Mouse (Mus musculus) liver (tissue): Measurements from ENCODE around the gene Adam15.

Experiments
- DNase-seq: peaks from one replicate; pipeline ENCODE4 v3.0.0-alpha.2; 2020; ENCODE audit warnings: mixed read lengths

Gene Adam15

DNA sequence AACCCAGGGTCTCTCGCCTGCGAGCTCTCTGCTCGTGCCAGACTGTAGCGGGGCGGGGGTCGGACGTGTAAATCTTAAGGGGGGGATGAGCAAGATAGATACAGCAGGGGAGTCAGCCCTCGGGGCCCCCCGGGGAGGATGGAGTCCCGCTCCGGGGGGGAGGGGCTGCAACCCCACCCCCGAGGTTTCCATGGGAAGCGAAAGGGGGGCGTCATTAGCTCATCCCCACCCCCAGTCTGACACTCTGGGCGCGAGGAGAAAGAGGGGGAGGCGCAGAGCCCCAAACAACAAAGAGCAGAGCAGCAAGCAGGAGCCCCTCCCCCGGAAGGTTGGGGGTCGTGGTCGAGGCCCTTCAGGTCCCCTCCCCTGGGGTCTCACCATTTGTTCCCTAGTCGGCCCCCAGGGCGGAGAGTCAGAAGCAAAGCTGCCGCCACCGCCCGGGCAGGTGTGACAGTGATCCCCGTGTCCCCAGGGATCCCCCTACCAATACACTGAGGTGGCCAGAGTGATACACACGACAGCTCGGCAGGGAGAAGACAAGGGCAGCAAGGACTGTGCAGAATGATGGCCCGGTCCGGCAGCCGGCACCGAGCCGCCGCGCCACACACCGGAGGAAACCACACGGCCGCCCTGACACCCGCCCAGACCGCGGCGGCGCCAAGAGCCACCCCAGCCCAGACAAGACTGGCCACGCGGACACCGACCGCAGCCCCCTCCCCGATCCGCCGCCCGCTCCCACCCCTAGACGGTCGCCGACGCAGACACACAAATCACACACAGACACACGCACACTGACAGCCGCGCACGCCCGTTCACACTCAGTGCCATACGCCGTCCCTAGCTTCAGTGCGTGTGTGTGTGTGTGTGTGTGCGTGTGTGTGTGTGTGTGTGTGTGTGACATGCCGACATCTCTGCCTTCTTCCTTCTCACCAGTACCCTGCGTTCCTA, 28.3 kb downstream of the Adam15 start:
- DNase-seq = no peak

GRCm38 (mm10) chr3:89320581-89321182, 29.1 kb downstream of the Adam15 start:
- peak; percentile 38 for DNase-seq

DNA sequence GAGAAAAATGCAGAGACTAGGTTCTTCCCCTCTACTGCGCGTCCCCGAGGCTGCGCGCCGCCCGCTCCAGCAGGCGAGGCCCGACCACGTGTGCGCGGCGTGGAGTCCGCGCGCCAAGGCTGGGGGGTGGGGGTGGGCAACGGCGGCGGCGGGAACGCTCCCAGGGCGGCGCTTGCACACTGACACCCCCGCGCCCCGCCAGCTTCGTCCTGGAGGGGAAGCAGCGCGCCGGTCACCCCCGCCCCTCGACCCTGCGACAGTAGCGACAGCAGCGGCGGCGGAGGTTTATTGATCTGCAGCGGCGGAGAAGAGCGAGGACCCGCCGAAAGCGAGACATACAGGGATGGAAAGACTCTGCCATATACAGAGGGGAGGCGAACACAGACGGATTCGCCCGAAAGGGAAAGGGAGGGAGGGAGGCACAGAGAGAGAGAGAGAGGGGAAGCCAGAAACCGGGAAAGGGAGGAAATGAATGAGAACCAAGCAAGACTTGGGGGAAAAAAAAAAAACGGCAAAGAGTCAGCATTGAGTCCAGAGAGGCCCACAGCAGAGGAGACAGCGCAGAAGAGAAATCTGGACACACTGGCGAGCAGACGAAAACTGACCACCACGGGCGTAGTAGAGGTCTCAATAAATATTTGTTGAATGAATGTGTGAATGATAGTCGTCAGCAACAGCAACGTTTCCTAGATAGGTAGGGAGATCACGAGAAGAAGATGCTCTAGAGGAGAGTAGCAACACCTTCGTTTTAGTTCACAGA, 30.0 kb downstream of the Adam15 start:
- DNase-seq = no peak

- DNase-seq = no peak
Observed at GRCm38 (mm10) chr3:89318971-89319590, 30.7 kb downstream of the Adam15 start.

DNA sequence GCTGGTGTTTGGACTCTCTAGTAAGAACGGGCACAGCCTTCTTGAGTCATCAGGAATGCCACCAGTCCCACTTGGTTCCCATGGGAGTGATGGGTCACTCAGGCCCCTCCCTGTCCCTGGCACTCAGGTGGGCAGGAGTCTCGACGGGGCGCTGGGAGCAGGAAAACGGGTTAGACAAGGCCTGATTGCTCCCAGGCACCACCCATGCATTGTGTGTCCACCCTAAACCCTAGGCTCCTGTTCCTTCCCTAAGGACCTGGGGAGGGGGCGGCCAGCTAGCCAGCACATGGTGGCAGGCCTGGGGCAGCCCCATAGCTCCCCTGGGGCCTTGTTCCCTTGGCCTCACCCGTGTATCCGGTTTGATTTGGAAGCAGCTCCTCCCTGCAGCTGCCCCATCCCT, 31.5 kb downstream of the Adam15 start:
- DNase-seq = no peak

- no peak for DNase-seq
Observed at GRCm38 (mm10) chr3:89317246-89317645, 32.5 kb downstream of the Adam15 start.

DNA sequence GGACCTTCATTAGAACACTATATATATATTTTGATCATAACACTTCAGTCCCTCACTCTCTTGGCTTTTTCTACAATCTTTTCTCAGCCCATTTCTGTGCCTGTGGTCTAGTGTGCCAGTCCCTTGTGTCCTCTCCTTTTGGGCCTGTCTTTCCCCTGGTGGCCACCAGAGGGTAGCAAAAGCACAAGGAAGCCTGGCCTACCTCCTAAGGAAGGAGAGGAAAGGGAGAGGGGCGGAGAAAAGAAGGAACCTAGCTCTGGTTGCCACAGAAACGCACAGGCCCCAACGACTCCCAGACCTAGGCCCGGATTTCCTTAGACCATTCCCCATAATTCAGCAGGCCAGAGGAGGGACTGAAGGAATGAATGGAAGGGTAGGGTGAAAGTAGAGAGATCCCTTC, 33.0 kb downstream of the Adam15 start:
- peak; percentile 76 for DNase-seq

GRCm38 (mm10) chr3:89315930-89316831, 33.6 kb downstream of the Adam15 start:
- no peak for DNase-seq

- DNase-seq = peak; percentile 74
Observed at GRCm38 (mm10) chr3:89315195-89315929, 34.4 kb downstream of the Adam15 start.

GRCm38 (mm10) chr3:89314791-89315190, 35.0 kb downstream of the Adam15 start:
- DNase-seq = no peak

DNA sequence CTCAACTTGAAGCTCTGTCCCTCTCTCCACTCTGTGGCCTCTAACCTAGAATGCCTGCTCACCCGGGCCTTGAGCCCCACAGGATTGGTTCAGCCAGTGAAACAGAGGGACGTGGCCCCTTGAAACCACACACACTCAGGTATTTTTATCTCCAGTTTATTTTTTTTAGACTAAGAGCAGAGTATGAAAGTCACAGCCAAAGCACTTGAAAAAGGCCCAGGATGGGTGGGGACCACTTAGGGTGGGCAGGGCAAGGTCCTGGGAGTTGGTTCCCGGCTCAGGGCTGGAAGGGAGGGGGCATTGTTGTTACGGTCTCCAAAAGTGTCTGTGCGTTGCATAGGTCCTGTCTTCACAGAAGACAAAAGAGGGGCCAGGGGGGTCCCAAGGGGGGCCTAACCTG, 35.5 kb downstream of the Adam15 start:
- no peak for DNase-seq

DNA sequence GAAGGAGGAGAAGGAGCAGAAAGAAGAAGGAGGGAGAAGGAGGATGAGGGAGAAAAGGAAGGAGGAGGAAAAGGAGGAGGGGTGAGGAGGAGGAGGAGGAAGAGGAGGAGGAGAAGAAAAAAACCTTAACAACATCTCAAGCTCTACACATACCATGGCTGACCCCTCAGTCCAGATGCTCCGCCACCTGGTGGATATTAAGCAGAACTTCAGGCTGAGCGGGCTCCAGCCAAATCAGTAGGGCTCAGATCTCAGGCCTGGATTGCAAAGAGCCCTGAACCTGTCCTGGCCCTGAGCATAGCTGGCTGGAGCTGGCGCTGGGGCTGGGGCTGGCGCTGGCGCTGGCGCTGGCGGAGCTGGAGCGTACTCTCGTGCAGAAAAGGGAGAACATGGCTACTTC, 41.7 kb downstream of the Adam15 start:
- peak; percentile 61 for DNase-seq

- no peak for DNase-seq
Observed at GRCm38 (mm10) chr3:89305551-89306325, 44.1 kb downstream of the Adam15 start.

DNA sequence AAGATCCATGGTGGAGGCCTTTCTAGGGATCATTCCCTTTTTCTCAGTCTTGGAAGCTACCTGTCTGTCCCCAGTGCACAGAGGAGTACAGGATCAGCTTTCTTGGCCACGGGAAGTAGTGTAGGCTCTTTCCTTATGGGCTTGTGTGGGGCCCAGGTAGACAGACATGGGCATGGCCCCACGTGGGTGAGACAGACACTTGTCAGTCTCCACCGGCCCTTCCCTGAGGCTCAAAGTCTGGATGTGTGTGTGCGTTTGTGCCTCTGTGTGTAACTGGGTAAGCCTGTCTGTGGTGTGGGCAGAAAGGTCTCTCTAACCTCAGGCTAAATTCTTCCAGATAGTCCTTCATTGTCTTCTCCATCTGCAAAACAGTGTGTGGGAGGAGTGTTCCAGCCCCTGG, 44.7 kb downstream of the Adam15 start:
- no peak for DNase-seq

DNA sequence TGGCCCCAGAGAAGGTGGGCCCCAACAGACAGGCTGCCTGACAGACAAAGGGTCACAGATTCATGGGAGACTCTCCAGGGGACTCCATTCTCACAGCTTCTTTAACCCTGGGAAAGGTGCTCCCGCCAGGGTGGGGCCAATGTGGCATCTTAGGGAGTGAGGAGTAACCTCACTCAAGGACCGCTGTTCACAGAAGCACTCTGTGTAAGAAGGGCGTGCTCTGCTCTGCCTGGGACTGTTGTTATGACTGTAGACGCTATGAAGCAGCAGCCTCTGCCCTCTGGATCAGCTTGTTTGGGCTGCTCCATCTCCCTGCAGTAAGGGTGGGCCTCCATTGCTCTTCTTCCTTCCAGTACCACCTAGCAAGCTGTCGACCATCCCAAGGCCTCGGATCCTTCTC, 45.4 kb downstream of the Adam15 start:
- no peak for DNase-seq

GRCm38 (mm10) chr3:89300514-89300913, 49.3 kb downstream of the Adam15 start:
- DNase-seq = no peak

DNA sequence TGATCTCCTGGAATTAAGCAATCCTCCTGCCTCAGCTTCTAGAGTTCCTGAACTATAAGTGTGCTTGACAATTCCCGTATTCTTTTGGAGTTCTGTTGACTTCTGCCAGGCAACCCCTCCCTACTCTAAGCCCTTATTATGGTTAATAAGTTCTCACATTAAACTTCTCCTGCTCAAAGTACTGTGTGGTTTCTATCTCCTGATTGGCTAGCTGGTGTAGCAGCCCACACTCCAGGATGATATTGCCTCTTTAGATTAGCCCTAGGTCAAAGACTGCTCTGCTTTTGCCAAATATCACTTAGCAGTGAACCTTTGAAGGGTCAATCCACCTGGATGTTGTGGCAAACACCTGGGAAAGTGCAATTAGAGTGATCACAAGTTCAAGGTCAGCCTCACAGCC, 49.7 kb downstream of the Adam15 start:
- DNase-seq = no peak

DNA sequence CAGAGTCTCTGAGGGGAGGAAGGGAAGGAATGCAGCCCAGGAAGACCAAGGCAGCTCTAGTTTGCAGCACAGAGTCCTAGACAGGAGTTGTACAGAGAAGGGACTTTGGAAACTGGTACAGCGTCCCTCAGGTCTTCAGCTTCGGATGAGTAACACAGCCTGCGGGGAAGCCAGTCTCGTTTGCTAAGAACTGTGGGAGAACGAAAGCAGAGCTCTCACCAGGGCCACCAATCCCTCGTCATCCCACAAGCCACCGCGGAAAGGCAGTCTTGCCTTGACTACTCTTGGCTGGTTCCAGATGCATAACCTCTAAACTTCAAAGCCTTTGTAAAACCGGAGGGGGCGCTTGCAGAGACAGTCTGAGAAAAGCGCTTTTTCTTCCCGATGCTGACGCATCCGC, 50.3 kb downstream of the Adam15 start:
- DNase-seq = no peak

DNA sequence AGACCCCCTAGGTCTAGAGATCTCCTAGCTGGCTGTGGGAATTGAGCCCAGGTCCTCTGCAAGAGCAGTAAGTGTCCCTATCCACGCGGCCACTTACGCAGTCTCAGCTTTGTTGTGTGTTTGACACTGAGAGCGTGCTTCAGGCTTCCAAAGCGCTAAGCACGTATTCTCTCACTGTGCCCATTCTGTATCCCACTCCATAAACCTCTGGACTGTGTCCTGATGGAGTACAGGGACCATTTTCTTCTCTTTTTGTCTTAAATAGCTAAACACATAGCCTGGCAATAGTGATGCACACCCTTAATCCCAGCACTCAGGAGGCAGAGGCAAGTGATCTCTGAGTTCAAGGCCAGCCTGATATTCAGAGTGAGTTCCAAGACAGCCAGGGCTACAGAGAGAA, 50.9 kb downstream of the Adam15 start:
- DNase-seq = no peak

DNA sequence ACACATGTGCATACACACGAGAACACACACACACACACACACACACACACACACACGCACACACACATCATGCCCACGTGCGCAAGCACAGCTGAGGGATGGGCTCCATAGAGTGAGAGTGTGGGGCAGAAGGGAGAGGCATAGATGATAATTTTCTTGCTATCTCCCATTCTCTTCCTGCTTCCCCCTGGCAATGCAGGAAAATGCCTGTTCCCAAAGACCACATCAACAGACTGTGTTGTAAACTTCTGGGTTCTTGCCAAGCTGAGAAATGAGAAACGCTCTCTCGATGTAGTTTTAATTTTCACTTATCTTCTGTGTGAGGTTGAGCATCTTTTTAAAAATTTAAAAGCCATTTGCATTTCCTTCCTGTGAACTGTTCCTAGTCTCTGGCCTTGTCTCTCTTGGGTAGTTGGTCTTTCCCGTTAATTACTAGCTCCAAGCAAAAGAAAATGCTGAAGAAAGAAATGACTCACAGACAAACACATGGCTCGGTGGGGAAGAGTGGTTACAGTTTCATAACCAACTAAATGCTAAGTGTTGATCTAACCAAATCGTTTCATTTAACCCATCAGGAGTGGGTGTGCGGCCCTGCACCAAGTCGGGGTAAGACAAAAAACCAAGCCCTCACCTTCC, 52.9 kb downstream of the Adam15 start:
- DNase-seq = no peak
